Mouse (Mus musculus) ES-Bruce4 (cell line): ENCODE data around the gene Sorl1.

ENCODE experiments used
- CTCF ChIP-seq: IDR thresholded peaks from one replicate; pipeline ENCODE4 v1.8.1; 2011; ENCODE audit warnings: low read depth, low read length
- EP300 ChIP-seq: IDR thresholded peaks from 2 replicates; pipeline ENCODE4 v1.6.1; 2011; ENCODE audit warnings: low read depth, low read length; ENCODE audit not compliant: insufficient read depth
- POLR2A ChIP-seq: IDR thresholded peaks from one replicate; pipeline ENCODE4 v1.8.1; 2011; ENCODE audit warnings: low read length; ENCODE audit not compliant: insufficient read depth

DNA sequence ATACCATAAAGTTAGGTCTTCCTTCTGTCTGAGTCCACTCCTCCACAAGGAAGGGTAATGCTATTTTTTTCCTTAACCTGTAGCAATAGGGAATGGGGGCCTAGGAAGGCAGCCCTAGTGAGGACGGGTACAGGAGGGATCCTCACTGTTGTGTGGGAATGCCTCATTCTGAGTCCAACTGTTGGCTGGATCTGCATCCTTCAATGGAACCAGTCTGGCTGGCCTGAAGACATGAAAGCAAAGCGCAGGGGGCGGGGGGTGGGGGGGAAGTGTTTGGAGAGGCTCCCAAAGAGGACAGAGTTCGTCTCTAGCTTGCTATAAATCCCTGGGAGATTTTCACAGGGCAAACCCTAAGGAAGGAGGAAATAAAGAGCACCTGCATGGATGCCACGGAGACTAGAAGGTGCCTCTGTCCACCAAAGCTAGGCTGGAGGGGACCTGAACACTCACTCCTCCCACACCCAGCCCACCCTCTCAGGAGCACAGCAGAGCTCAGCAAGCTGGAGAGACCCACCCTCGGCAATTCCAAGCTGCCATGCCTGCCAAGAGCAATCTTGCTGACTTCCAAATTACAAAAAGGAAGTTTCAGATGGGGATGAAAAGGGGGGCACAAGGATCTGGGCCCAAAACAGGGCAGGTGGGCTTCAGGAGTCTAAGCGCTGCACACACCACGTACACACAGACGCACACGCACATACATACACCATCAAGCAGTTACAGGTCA, 2.3 kb downstream of the Sorl1 start:
- TF ChIP-seq CTCF (no peak), POLR2A (no peak), EP300 (no peak)
